Mouse (Mus musculus): ENCODE results near the gene Arid1b. TPM values are rescaled to one million over a fixed set of nuclear protein-coding genes. Genes with fewer than 3 reads are reported as not detected.

The Arid1b gene
- polyA plus RNA-seq, 1 experiment from 2014 or later, result 9.6 TPM

DNA sequence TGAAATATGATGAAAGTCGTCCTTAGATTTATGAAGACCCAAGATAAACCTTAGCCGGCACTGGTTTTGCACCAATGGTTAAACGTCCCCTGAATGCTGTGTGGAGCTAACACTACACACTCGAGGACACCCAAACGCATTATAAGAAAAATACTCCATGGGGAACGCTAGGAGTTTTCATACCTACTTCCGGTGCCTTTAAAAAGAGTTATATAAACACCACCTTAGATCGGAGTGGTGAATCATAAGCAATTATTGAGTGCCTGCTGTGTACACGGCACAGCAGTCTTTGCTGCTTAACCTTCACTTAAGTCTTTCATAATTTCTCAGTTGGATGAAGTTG lies 664 bp upstream of the Arid1b start:
- Histone ChIP-seq H3K9ac (ENCODE audit: low read depth, low read length) (peak overlapping the region; percentile 98), H3K36me3 (ENCODE audit: control insufficient read depth, insufficient read depth, low read length) (no peaks in the 10 kb centered on the region), H3K4me1 (ENCODE audit: control insufficient read depth, insufficient read depth, low read depth, low read length) (peaks cover 11% of the 10 kb centered on the region), H3K9me3 (ENCODE audit: control insufficient read depth, low read length) (no peaks in the 10 kb centered on the region), H3K4me3 (ENCODE audit: low read length) (peak overlapping the region; percentile 90), H3K27me3 (replicated peaks; ENCODE audit: control insufficient read depth, insufficient read depth, low read length) (no peaks in the 10 kb centered on the region), H3K4me2 (ENCODE audit: low read length) (peak overlapping the region; percentile 85), H3K27ac (ENCODE audit: low read depth, low read length) (peak overlapping the region; percentile 100)
- no peak for ATAC-seq
- WGBS, result 9% methylated on average over 9 of the region's 9 CpGs

DNA sequence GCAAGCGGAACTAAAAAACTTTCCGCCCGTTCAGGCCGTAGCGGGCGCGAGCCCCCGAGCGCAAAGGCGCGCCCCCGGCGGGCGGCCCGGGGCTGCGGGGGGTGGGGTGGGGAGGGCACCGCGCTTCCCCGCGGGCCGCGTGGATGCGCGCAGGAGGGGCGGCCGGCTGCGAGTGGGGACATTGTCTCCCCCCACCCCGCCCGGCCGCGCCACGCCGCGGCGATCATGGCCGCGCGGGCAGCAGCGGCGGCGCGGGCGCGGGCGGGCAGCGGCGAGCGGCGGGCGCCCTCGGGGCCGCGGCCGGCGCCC lies 326 bp downstream of the Arid1b start:
- H3K4me2 ChIP-seq (ENCODE audit: low read length), result peak overlapping the region; percentile 85
- peaks cover 13% of the 10 kb centered on the region for H3K4me1 ChIP-seq (ENCODE audit: control insufficient read depth, insufficient read depth, low read depth, low read length)
- peak overlapping the region; percentile 98 for H3K9ac ChIP-seq (ENCODE audit: low read depth, low read length)
- no peaks in the 10 kb centered on the region for H3K27me3 ChIP-seq (replicated peaks; ENCODE audit: control insufficient read depth, insufficient read depth, low read length)
- H3K9me3 ChIP-seq (ENCODE audit: control insufficient read depth, low read length), result no peaks in the 10 kb centered on the region
- H3K4me3 ChIP-seq (ENCODE audit: low read length), result peak overlapping the region; percentile 90
- peak overlapping the region; percentile 100 for H3K27ac ChIP-seq (ENCODE audit: low read depth, low read length)
- H3K36me3 ChIP-seq (ENCODE audit: control insufficient read depth, insufficient read depth, low read length), result no peaks in the 10 kb centered on the region
- ATAC-seq, result peak; percentile 49
- WGBS, result under 1% methylated on average over 18 of the region's 55 CpGs

DNA sequence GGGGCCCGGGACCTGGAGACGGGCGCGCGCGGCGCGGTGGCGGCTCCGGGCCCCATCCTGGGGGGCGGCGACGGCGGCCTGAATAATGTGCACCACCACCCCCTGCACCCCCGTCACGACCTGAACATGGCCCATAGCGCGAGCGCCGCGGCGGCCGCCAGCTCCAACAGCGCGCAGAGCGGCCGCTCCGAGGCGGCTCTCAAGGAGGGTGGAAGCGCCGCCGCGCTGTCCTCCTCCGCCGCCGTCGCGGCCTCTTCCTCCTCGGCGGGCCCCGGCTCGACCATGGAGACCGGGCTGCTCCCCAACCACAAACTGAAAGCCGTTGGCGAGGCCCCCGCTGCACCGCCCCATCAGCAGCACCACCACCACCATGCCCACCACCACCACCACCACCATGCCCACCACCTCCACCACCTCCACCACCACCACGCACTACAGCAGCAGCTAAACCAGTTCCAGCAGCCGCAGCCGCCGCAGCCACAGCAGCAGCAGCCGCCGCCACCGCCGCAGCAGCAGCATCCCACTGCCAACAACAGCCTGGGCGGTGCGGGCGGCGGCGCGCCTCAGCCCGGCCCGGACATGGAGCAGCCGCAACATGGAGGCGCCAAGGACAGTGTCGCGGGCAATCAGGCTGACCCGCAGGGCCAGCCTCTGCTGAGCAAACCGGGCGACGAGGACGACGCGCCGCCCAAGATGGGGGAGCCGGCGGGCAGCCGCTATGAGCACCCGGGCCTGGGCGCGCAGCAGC lies 855 bp downstream of the Arid1b start:
- WGBS, result 0% methylated on average over 48 of the region's 81 CpGs
- Histone ChIP-seq H3K27ac (ENCODE audit: low read depth, low read length) (peak overlapping the region; percentile 100), H3K9me3 (ENCODE audit: control insufficient read depth, low read length) (no peaks in the 10 kb centered on the region), H3K27me3 (replicated peaks; ENCODE audit: control insufficient read depth, insufficient read depth, low read length) (no peaks in the 10 kb centered on the region), H3K4me2 (ENCODE audit: low read length) (peak overlapping the region; percentile 85), H3K9ac (ENCODE audit: low read depth, low read length) (peak overlapping the region; percentile 98), H3K4me3 (ENCODE audit: low read length) (peak overlapping the region; percentile 90), H3K36me3 (ENCODE audit: control insufficient read depth, insufficient read depth, low read length) (no peaks in the 10 kb centered on the region), H3K4me1 (ENCODE audit: control insufficient read depth, insufficient read depth, low read depth, low read length) (peaks cover 16% of the 10 kb centered on the region)
- ATAC-seq, result peak; percentile 69

DNA sequence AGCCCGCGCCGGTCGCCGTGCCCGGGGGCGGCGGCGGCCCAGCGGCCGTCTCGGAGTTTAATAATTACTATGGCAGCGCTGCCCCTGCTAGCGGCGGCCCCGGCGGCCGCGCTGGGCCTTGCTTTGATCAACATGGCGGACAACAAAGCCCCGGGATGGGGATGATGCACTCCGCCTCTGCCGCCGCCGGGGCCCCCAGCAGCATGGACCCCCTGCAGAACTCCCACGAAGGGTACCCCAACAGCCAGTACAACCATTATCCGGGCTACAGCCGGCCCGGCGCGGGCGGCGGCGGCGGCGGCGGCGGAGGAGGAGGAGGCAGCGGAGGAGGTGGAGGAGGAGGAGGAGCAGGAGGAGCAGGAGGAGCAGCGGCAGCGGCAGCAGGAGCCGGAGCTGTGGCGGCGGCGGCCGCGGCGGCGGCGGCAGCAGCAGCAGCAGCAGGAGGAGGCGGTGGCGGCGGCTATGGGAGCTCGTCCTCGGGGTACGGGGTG lies 1.5 kb downstream of the Arid1b start:
- under 1% methylated on average over 35 of the region's 56 CpGs for WGBS
- ATAC-seq, result peak; percentile 28

DNA sequence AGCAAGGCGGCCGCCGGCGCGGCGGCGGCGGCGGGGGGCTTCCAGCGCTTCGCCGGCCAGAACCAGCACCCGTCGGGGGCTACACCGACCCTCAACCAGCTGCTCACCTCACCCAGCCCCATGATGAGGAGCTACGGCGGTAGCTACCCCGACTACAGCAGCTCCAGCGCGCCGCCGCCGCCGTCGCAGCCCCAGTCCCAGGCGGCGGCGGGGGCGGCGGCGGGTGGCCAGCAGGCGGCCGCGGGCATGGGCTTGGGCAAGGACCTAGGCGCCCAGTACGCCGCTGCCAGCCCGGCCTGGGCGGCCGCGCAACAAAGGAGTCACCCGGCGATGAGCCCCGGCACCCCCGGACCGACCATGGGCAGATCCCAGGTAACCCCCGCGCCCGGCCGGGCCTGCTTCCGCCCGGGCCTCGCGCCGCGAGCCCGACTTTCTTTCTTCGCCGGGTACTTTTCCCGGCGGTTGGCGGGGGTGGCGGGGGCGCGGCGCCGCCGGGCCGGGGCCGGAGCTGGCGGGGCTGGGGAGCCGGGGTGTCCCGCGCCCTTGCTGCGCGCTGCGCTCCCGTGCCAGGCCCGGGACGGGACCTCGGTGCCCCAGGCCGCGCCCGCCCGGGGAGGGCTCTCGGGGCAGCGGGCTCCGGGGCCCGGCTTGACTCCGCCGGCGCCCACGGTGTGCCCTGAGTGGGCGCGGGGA lies 2.1 kb downstream of the Arid1b start:
- Histone ChIP-seq H3K4me3 (ENCODE audit: low read length) (peak overlapping the region; percentile 90), H3K4me2 (ENCODE audit: low read length) (peak overlapping the region; percentile 85), H3K27ac (ENCODE audit: low read depth, low read length) (peak overlapping the region; percentile 100), H3K36me3 (ENCODE audit: control insufficient read depth, insufficient read depth, low read length) (no peaks in the 10 kb centered on the region), H3K9ac (ENCODE audit: low read depth, low read length) (peak overlapping the region; percentile 98), H3K9me3 (ENCODE audit: control insufficient read depth, low read length) (no peaks in the 10 kb centered on the region), H3K27me3 (replicated peaks; ENCODE audit: control insufficient read depth, insufficient read depth, low read length) (no peaks in the 10 kb centered on the region), H3K4me1 (ENCODE audit: control insufficient read depth, insufficient read depth, low read depth, low read length) (peaks cover 28% of the 10 kb centered on the region)
- WGBS, result under 1% methylated on average over 38 of the region's 95 CpGs
- peak; percentile 29 for ATAC-seq

More for the DNA sequence above, 1.5 kb downstream of the Arid1b start:
- Histone ChIP-seq H3K4me1 (ENCODE audit: control insufficient read depth, insufficient read depth, low read depth, low read length) (peaks cover 21% of the 10 kb centered on the region), H3K4me2 (ENCODE audit: low read length) (peak overlapping the region; percentile 85), H3K27ac (ENCODE audit: low read depth, low read length) (peak overlapping the region; percentile 100), H3K9ac (ENCODE audit: low read depth, low read length) (peak overlapping the region; percentile 98), H3K36me3 (ENCODE audit: control insufficient read depth, insufficient read depth, low read length) (no peaks in the 10 kb centered on the region), H3K27me3 (replicated peaks; ENCODE audit: control insufficient read depth, insufficient read depth, low read length) (no peaks in the 10 kb centered on the region), H3K4me3 (ENCODE audit: low read length) (peak overlapping the region; percentile 90), H3K9me3 (ENCODE audit: control insufficient read depth, low read length) (no peaks in the 10 kb centered on the region)

DNA sequence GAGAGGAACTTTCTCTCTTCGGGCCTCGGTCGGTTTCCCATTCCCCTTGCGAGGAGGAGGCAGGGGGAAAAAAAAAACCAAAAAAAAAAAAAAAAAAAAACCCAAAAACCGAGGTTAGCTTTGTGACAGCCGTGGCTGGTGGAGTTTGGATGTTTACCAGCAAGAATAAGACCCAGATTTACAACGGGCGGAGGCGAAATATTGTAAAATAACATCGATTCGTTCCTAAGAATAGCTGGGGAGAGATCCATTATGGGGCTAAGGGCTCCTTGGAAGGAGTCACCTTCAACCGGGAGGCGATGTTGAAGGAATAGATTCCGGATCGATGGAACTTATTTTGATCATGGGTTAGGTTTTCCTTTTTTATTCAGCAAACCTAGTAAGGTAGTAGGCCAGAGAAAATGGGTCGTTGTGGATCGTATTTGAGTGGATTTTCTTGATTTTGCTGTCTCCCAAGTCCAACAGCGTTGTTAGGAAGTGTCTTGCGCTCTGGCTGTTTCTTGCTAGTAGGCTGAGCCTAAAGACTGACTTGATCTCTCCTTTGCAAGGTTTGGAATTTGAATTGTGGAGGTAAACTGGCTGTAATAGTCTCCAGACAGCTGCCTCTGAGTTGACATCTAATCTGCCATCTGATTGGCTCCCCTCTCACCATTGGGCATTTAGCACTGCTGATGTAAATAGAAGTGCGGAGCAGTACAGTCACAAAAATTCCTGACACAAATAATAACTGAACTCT lies 2.9 kb downstream of the Arid1b start:
- no peaks in the 10 kb centered on the region for H3K27me3 ChIP-seq (replicated peaks; ENCODE audit: control insufficient read depth, insufficient read depth, low read length)
- no peak for ATAC-seq
- H3K27ac ChIP-seq (ENCODE audit: low read depth, low read length), result peak overlapping the region; percentile 100
- H3K36me3 ChIP-seq (ENCODE audit: control insufficient read depth, insufficient read depth, low read length), result no peaks in the 10 kb centered on the region
- peak overlapping the region; percentile 85 for H3K4me2 ChIP-seq (ENCODE audit: low read length)
- peak overlapping the region; percentile 98 for H3K9ac ChIP-seq (ENCODE audit: low read depth, low read length)
- WGBS, result 0% methylated on average over 20 of the region's 20 CpGs
- peak overlapping the region; percentile 90 for H3K4me3 ChIP-seq (ENCODE audit: low read length)
- no peaks in the 10 kb centered on the region for H3K9me3 ChIP-seq (ENCODE audit: control insufficient read depth, low read length)
- H3K4me1 ChIP-seq (ENCODE audit: control insufficient read depth, insufficient read depth, low read depth, low read length), result peaks cover 31% of the 10 kb centered on the region

DNA sequence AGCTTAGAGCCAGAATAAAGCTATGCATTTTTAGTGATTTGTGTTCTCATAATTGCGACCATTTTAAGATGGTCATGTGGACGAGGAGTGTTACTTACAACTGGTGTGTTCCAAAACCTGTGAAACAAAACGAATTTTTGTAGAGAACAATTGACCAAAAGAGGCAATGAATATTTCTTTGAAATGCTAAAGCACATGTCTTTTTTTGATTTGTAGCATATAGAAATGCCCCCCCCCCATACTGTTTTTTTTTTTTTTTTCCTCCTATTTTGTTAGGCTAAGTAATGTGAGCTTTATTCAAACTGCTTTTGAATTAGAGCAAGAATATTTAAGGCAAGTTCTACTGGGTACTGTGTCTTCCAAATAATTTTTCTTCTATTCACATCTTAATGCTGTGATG lies 3.8 kb downstream of the Arid1b start:
- 28% methylated on average over 3 of the region's 3 CpGs for WGBS
- no peak for ATAC-seq
- Histone ChIP-seq H3K9ac (ENCODE audit: low read depth, low read length) (no peak overlapping the region), H3K4me3 (ENCODE audit: low read length) (peak overlapping the region; percentile 30), H3K27me3 (replicated peaks; ENCODE audit: control insufficient read depth, insufficient read depth, low read length) (no peaks in the 10 kb centered on the region), H3K4me1 (ENCODE audit: control insufficient read depth, insufficient read depth, low read depth, low read length) (peaks cover 41% of the 10 kb centered on the region), H3K36me3 (ENCODE audit: control insufficient read depth, insufficient read depth, low read length) (no peaks in the 10 kb centered on the region), H3K9me3 (ENCODE audit: control insufficient read depth, low read length) (no peaks in the 10 kb centered on the region), H3K4me2 (ENCODE audit: low read length) (peak overlapping the region; percentile 60), H3K27ac (ENCODE audit: low read depth, low read length) (no peak overlapping the region)

DNA sequence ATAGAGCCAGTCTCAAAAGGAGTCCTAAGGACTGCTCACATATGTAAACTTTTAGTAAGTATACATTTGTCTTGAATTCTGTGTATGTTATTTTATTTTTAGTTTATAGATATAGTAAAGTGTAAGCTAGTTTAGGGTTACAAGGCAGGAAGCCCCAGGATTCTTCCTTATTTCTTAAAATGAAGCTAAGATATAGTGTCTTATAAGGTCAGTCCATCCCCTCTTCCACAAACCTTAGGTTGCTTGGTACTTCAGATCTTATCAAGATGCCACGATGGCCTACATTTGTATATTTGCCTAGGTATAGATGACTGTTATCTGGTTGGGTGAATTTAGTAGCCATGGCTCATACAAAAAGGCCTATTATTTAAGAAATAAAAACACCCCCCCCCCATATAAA lies 5.1 kb downstream of the Arid1b start:
- H3K27me3 ChIP-seq (replicated peaks; ENCODE audit: control insufficient read depth, insufficient read depth, low read length), result no peaks in the 10 kb centered on the region
- 70% methylated on average over 1 of the region's 1 CpGs for WGBS
- H3K36me3 ChIP-seq (ENCODE audit: control insufficient read depth, insufficient read depth, low read length), result no peaks in the 10 kb centered on the region
- H3K27ac ChIP-seq (ENCODE audit: low read depth, low read length), result no peak overlapping the region
- H3K9ac ChIP-seq (ENCODE audit: low read depth, low read length), result no peak overlapping the region
- no peak for ATAC-seq
- peaks cover 46% of the 10 kb centered on the region for H3K4me1 ChIP-seq (ENCODE audit: control insufficient read depth, insufficient read depth, low read depth, low read length)
- H3K4me3 ChIP-seq (ENCODE audit: low read length), result no peak overlapping the region
- H3K9me3 ChIP-seq (ENCODE audit: control insufficient read depth, low read length), result no peaks in the 10 kb centered on the region
- peak overlapping the region; percentile 39 for H3K4me2 ChIP-seq (ENCODE audit: low read length)

DNA sequence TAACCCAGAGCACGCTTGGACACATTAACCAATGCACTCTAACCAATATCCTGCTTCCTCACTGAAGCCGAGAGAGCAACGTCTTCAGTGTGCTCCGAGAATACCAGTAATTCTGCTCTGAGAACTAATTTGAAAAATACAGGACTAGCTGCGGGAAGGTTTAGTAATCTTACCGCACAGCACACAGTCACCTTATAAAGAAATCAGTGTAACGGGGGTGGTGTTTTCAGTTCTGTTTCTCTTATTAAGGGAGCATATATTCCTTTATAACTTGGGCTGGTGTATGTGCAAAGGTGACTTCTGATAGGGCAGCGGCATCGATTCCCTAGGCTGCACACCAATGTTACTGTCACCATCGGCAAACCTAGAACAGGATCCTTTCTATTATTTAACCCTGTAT lies 5.9 kb downstream of the Arid1b start:
- H3K27me3 ChIP-seq (replicated peaks; ENCODE audit: control insufficient read depth, insufficient read depth, low read length), result no peaks in the 10 kb centered on the region
- H3K4me3 ChIP-seq (ENCODE audit: low read length), result peak overlapping the region; percentile 33
- no peaks in the 10 kb centered on the region for H3K9me3 ChIP-seq (ENCODE audit: control insufficient read depth, low read length)
- H3K4me2 ChIP-seq (ENCODE audit: low read length), result peak overlapping the region; percentile 55
- H3K36me3 ChIP-seq (ENCODE audit: control insufficient read depth, insufficient read depth, low read length), result no peaks in the 10 kb centered on the region
- 32% methylated on average over 10 of the region's 10 CpGs for WGBS
- H3K9ac ChIP-seq (ENCODE audit: low read depth, low read length), result peak overlapping the region; percentile 38; the same call in 1 of the 2 replicates
- peaks cover 53% of the 10 kb centered on the region for H3K4me1 ChIP-seq (ENCODE audit: control insufficient read depth, insufficient read depth, low read depth, low read length)
- ATAC-seq, result no peak
- no peak overlapping the region for H3K27ac ChIP-seq (ENCODE audit: low read depth, low read length)

All from hindbrain, embryonic 16.5 days (tissue).